11 mouse cellular contexts compared by ENCODE assay signal in genomic region chr2:157409793-157410533, GRCm38 (mm10). TPM values are rescaled to one million over a fixed set of nuclear protein-coding genes. Genes with fewer than 3 reads are reported as not detected.
A peak's percentile ranks its signal among the peaks of the same experiment; 100 is the strongest.
DNase-seq lines count a peak whose midpoint lies in the region; ATAC-seq and TF ChIP-seq lines count a peak whose summit lies in the region.
"Had no signal": no experiment of that assay in that cellular context is flagged by ENCODE, and none has a peak within 500 bp of the region (broad histone marks: within the 10 kb centered on the region; RNA-seq: fewer than 3 reads in every experiment).

No protein-coding gene starts in this region.

- no peaks in the 10 kb centered on the region for H3K9me3 ChIP-seq in hindbrain, postnatal 0 days (ENCODE audit: low read length)
- H3K9me3 ChIP-seq in hindbrain, embryonic 13.5 days: no peaks in the 10 kb centered on the region
- H3K9me3 ChIP-seq in forebrain, postnatal 0 days (ENCODE audit: low read length): no peaks in the 10 kb centered on the region
- H3K9me3 ChIP-seq: stomach, embryonic 15.5 days had no signal

- H3K9ac ChIP-seq in hindbrain, postnatal 0 days (replicated peaks; ENCODE audit: low read length): no peak overlapping the region
- H3K9ac ChIP-seq in hindbrain, embryonic 13.5 days: no peak overlapping the region
- no peak overlapping the region for H3K9ac ChIP-seq in forebrain, postnatal 0 days
- H3K9ac ChIP-seq: stomach, embryonic 15.5 days had no signal

- no peak for TF ChIP-seq CTCF in hindbrain, postnatal 0 days (IDR thresholded peaks at IDR 0.05; ENCODE audit: low read depth)
- no peak for TF ChIP-seq CTCF in forebrain, postnatal 0 days (IDR thresholded peaks at IDR 0.05; ENCODE audit: low read depth)

- H3K4me3 ChIP-seq in hindbrain, postnatal 0 days (ENCODE audit: low read length): no peak overlapping the region
- no peak overlapping the region for H3K4me3 ChIP-seq in hindbrain, embryonic 13.5 days
- no peak overlapping the region for H3K4me3 ChIP-seq in forebrain, postnatal 0 days (ENCODE audit: low read depth, low read length)
- H3K4me3 ChIP-seq: stomach, embryonic 15.5 days had no signal

- H3K4me1 ChIP-seq in hindbrain, postnatal 0 days (ENCODE audit: insufficient read depth, low read length): no peaks in the 10 kb centered on the region
- H3K4me1 ChIP-seq in hindbrain, embryonic 13.5 days (replicated peaks): peaks cover 15% of the 10 kb centered on the region
- no peaks in the 10 kb centered on the region for H3K4me1 ChIP-seq in forebrain, postnatal 0 days (ENCODE audit: insufficient read depth)
- H3K4me1 ChIP-seq: stomach, embryonic 15.5 days had no signal

- no peaks in the 10 kb centered on the region for H3K36me3 ChIP-seq in hindbrain, postnatal 0 days (ENCODE audit: insufficient read depth, low read length)
- H3K36me3 ChIP-seq in hindbrain, embryonic 13.5 days: no peaks in the 10 kb centered on the region
- no peaks in the 10 kb centered on the region for H3K36me3 ChIP-seq in forebrain, postnatal 0 days (ENCODE audit: insufficient read depth)
- H3K36me3 ChIP-seq: stomach, embryonic 15.5 days had no signal

- H3K27ac ChIP-seq in hindbrain, postnatal 0 days: no peak overlapping the region
- H3K27ac ChIP-seq in hindbrain, embryonic 13.5 days: no peak overlapping the region; the same call in 1 of the 2 replicates
- no peak overlapping the region for H3K27ac ChIP-seq in forebrain, postnatal 0 days (ENCODE audit: low read depth, low read length)
- H3K27ac ChIP-seq: stomach, embryonic 15.5 days had no signal

- H3K27me3 ChIP-seq in hindbrain, postnatal 0 days (ENCODE audit: insufficient read depth, low read length): no peaks in the 10 kb centered on the region
- no peaks in the 10 kb centered on the region for H3K27me3 ChIP-seq in hindbrain, embryonic 13.5 days
- no peaks in the 10 kb centered on the region for H3K27me3 ChIP-seq in forebrain, postnatal 0 days (ENCODE audit: insufficient read depth, low read length)
- H3K27me3 ChIP-seq: stomach, embryonic 15.5 days had no signal

- no peak overlapping the region for H3K4me2 ChIP-seq in hindbrain, postnatal 0 days (ENCODE audit: low read depth, low read length)
- H3K4me2 ChIP-seq in hindbrain, embryonic 13.5 days: no peak overlapping the region
- no peak overlapping the region for H3K4me2 ChIP-seq in forebrain, postnatal 0 days (ENCODE audit: low read depth)
- H3K4me2 ChIP-seq: stomach, embryonic 15.5 days had no signal

- WGBS in hindbrain, postnatal 0 days: 50% methylated on average over 12 of the region's 12 CpGs
- 64% methylated on average over 12 of the region's 12 CpGs for WGBS in hindbrain, embryonic 13.5 days
- WGBS in forebrain, postnatal 0 days: 47% methylated on average over 12 of the region's 12 CpGs

- ATAC-seq in hindbrain, postnatal 0 days: peak; percentile 35; the same call in 1 of the 2 replicates
- ATAC-seq in hindbrain, embryonic 13.5 days (ENCODE audit: low FRiP score): no peak
- peak; percentile 25 for ATAC-seq in forebrain, postnatal 0 days
- ATAC-seq in erythroid progenitor cell, adult 5-6 weeks (replicated peaks; ENCODE audit: low FRiP score, poor library complexity, severe bottlenecking): no peak

- no peak for DNase-seq in hindbrain, postnatal 0 days (ENCODE audit: low spot score)
- DNase-seq in retina, postnatal 1 day: peak; percentile 48
- no peak for DNase-seq in retina, embryonic 14.5 days (ENCODE audit: low spot score)
- no peak for DNase-seq in forebrain, postnatal 0 days
- peak; percentile 72 for DNase-seq in right cerebral cortex, postnatal 25 days
- DNase-seq in B cell, adult 2 months: no peak
- DNase-seq: adrenal gland, postnatal 36 days; cerebellum, postnatal 14 days had no signal

RNA-seq across cellular contexts. Expression of gene Src, which starts 8.3 kb away (rescaled TPM):
- total RNA-seq in hindbrain, postnatal 0 days (2014; rRNA removed): 133 and 134 TPM in 2 replicates
- 23.2 and 25.4 TPM in 2 replicates for polyA plus RNA-seq in hindbrain, postnatal 0 days (2015; fragmentation: Nextera tagmentation; extraction: Ambion mirVana)
- polyA plus RNA-seq in hindbrain, embryonic 13.5 days (2015; fragmentation: Nextera tagmentation; extraction: Ambion mirVana): 31.3 and 31.8 TPM in 2 replicates
- total RNA-seq in forebrain, postnatal 0 days (2014; rRNA removed): 96.0 and 124 TPM in 2 replicates
- polyA plus RNA-seq in forebrain, postnatal 0 days (2015; fragmentation: Nextera tagmentation; extraction: Ambion mirVana): 22.8 and 29.1 TPM in 2 replicates
- 0.36 and 0.42 TPM in 2 replicates for total RNA-seq in erythroid progenitor cell, adult 5-6 weeks (2015; ENCODE audit: low replicate concordance)
- total RNA-seq in erythroid progenitor cell, adult 5-6 weeks (2017; ENCODE audit: low replicate concordance): 0.39 and 1.1 TPM in 2 replicates

RNA-seq across cellular contexts. Expression of gene Manbal, which starts 42.6 kb away (rescaled TPM):
- total RNA-seq in hindbrain, postnatal 0 days (2014; rRNA removed): 69.6 and 74.4 TPM in 2 replicates
- 133 and 135 TPM in 2 replicates for polyA plus RNA-seq in hindbrain, postnatal 0 days (2015; fragmentation: Nextera tagmentation; extraction: Ambion mirVana)
- polyA plus RNA-seq in hindbrain, embryonic 13.5 days (2015; fragmentation: Nextera tagmentation; extraction: Ambion mirVana): 91.7 and 95.8 TPM in 2 replicates
- total RNA-seq in forebrain, postnatal 0 days (2014; rRNA removed): 69.9 and 73.6 TPM in 2 replicates
- 139 TPM in 2 replicates for polyA plus RNA-seq in forebrain, postnatal 0 days (2015; fragmentation: Nextera tagmentation; extraction: Ambion mirVana)
- total RNA-seq in erythroid progenitor cell, adult 5-6 weeks (2015; ENCODE audit: low replicate concordance): 15.9 and 26.0 TPM in 2 replicates
- 3.3 and 9.4 TPM in 2 replicates for total RNA-seq in erythroid progenitor cell, adult 5-6 weeks (2017; ENCODE audit: low replicate concordance)

Comparison
In these comparisons a context has a peak if more than half of its experiments do, and no peak if none do; other contexts are left out.
1. ATAC-seq: peak in hindbrain, postnatal 0 days (single experiment) and forebrain, postnatal 0 days (single experiment); none in hindbrain, embryonic 13.5 days (single experiment) and erythroid progenitor cell, adult 5-6 weeks (single experiment).
2. DNase-seq: peak in retina, postnatal 1 day (single experiment) and right cerebral cortex, postnatal 25 days (single experiment); none in hindbrain, postnatal 0 days (single experiment), retina, embryonic 14.5 days (single experiment), forebrain, postnatal 0 days (single experiment) and B cell, adult 2 months (0 of 2).
3. RNA of gene Src, which starts 8.3 kb away (total RNA-seq): 133 to 134 TPM in hindbrain, postnatal 0 days and 96.0 to 124 TPM in forebrain, postnatal 0 days; 0.36 to 1.1 TPM in erythroid progenitor cell, adult 5-6 weeks; every median in the first group is over 10 times any median in the second.